26 mouse cellular contexts compared by ENCODE assay signal in the genomic region with DNA sequence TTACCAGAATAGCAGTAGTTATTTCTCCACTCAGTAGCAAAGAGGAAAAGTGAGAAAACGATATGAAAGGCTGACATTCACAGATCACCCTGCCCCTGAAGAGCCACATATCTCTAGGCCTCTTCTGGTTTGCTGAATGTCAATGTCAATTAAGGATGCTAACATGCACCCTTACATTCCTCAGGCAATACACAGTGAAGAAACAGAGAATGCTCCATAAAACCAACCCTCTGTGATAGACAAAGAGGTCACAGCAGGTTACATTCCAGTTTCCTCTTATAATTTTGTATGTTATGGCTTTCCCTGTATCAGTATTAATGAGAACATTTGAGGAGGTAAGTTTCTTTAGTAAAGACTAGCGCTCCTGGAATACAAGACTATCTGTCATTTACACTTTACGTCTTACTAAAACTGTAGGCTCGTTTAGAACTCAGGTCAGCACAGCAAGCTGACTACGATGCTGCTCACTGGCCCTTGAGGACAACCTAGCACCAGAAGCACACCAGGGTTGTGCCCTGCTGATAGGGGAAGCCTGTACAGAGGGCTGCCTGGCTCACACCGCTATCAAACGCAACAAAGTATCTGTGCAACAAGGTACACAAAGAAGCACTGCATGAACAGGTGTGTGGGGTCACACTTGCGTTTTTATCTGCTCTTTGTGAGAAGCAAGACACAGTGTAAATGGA. TPM values are rescaled to one million over a fixed set of nuclear protein-coding genes. Genes with fewer than 3 reads are reported as not detected.
A peak's percentile ranks its signal among the peaks of the same experiment; 100 is the strongest.
DNase-seq lines count a peak whose midpoint lies in the region; ATAC-seq lines count a peak whose summit lies in the region.
"Had no signal": no experiment of that assay in that cellular context is flagged by ENCODE, and none has a peak within 500 bp of the region (broad histone marks: within the 10 kb centered on the region; RNA-seq: fewer than 3 reads in every experiment).

No protein-coding gene starts in this region.

- no peak for ATAC-seq in forebrain, embryonic 11.5 days (replicated peaks; ENCODE audit: low FRiP score)
- no peak for ATAC-seq in forebrain, embryonic 15.5 days (replicated peaks)
- ATAC-seq: CD4-positive, CD25-positive, alpha-beta regulatory T cell, adult 4 months; forebrain, embryonic 13.5 days; forebrain, embryonic 16.5 days had no signal

- H3K9ac ChIP-seq in forebrain, embryonic 11.5 days (ENCODE audit: low read length), result no peak overlapping the region
- no peak overlapping the region for H3K9ac ChIP-seq in forebrain, embryonic 15.5 days (replicated peaks)
- H3K9ac ChIP-seq: embryonic facial prominence, embryonic 13.5 days; embryonic facial prominence, embryonic 15.5 days; forebrain, embryonic 13.5 days had no signal

- WGBS in forebrain, embryonic 11.5 days, result 82% methylated on average over 8 of the region's 8 CpGs
- WGBS in forebrain, embryonic 15.5 days, result 78% methylated on average over 8 of the region's 8 CpGs

- intact Hi-C loops in left cerebral cortex, postnatal 4 days (cut with DNase I), result no loop called here

- no peaks in the 10 kb centered on the region for H3K36me3 ChIP-seq in forebrain, embryonic 11.5 days (ENCODE audit: control insufficient read depth, insufficient read depth, low read length)
- H3K36me3 ChIP-seq in forebrain, embryonic 15.5 days, result no peaks in the 10 kb centered on the region

- H3K4me3 ChIP-seq in forebrain, embryonic 11.5 days (ENCODE audit: low read depth, low read length), result no peak overlapping the region
- H3K4me3 ChIP-seq in forebrain, embryonic 15.5 days, result no peak overlapping the region
- H3K4me3 ChIP-seq: embryonic facial prominence, embryonic 13.5 days; embryonic facial prominence, embryonic 15.5 days; erythroblast, embryonic 14.5 days; forebrain, embryonic 10.5 days; forebrain, embryonic 13.5 days had no signal

- no peaks in the 10 kb centered on the region for H3K9me3 ChIP-seq in forebrain, embryonic 11.5 days (ENCODE audit: control insufficient read depth, low read length)
- no peaks in the 10 kb centered on the region for H3K9me3 ChIP-seq in forebrain, embryonic 15.5 days
- H3K9me3 ChIP-seq: embryonic facial prominence, embryonic 13.5 days; embryonic facial prominence, embryonic 15.5 days; forebrain, embryonic 13.5 days; G1E had no signal

- no peaks in the 10 kb centered on the region for H3K4me1 ChIP-seq in forebrain, embryonic 11.5 days (replicated peaks; ENCODE audit: control insufficient read depth, insufficient read depth, low read length)
- no peaks in the 10 kb centered on the region for H3K4me1 ChIP-seq in forebrain, embryonic 15.5 days
- H3K4me1 ChIP-seq: forebrain, embryonic 13.5 days had no signal

- DNase-seq in forebrain, embryonic 11.5 days (ENCODE audit: low spot score), result peak; percentile 30
- DNase-seq in testis, postnatal 14 days (ENCODE audit: low spot score), result peak; percentile 68
- no peak for DNase-seq in testis, postnatal 10 days (ENCODE audit: low spot score)
- peak; percentile 57 for DNase-seq in retina, postnatal 1 day
- DNase-seq in left cerebral cortex, postnatal 4 days, result no peak
- DNase-seq: adrenal gland, adult 2 months; adrenal gland, postnatal 10 days; adrenal gland, postnatal 25 days; B cell, adult 2 months; cerebellum, adult 11 months; cerebellum, adult 18-20 months; cerebellum, adult 8-10 months; cerebellum, adult 9-11 months; cerebellum, postnatal 14 days; cerebellum, postnatal 36 days; embryo, embryonic 11 days had no signal

- H3K27me3 ChIP-seq in forebrain, embryonic 11.5 days (ENCODE audit: control insufficient read depth, insufficient read depth, low read length), result no peaks in the 10 kb centered on the region
- no peaks in the 10 kb centered on the region for H3K27me3 ChIP-seq in forebrain, embryonic 15.5 days
- H3K27me3 ChIP-seq: CH12.LX; embryonic facial prominence, embryonic 13.5 days; embryonic facial prominence, embryonic 15.5 days; forebrain, embryonic 13.5 days had no signal

- no peak overlapping the region for H3K27ac ChIP-seq in forebrain, embryonic 11.5 days (ENCODE audit: low read depth, low read length)
- no peak overlapping the region for H3K27ac ChIP-seq in forebrain, embryonic 15.5 days (replicated peaks)
- H3K27ac ChIP-seq: embryonic facial prominence, embryonic 13.5 days; embryonic facial prominence, embryonic 15.5 days; forebrain, embryonic 10.5 days; forebrain, embryonic 13.5 days had no signal

- H3K4me2 ChIP-seq in forebrain, embryonic 11.5 days (ENCODE audit: low read depth, low read length, severe bottlenecking), result no peak overlapping the region
- H3K4me2 ChIP-seq in forebrain, embryonic 15.5 days (replicated peaks), result no peak overlapping the region
- H3K4me2 ChIP-seq: embryonic facial prominence, embryonic 13.5 days; embryonic facial prominence, embryonic 15.5 days; forebrain, embryonic 13.5 days had no signal

RNA-seq across cellular contexts. Expression of a gene that starts 48.3 kb away (rescaled TPM):
- 73.3 and 87.6 TPM in 2 replicates for polyA plus RNA-seq in forebrain, embryonic 11.5 days (2014; fragmentation: Nextera tagmentation; extraction: Ambion mirVana)
- 107 and 113 TPM in 2 replicates for polyA plus RNA-seq in forebrain, embryonic 15.5 days (2015; fragmentation: Nextera tagmentation; extraction: Ambion mirVana)
- total RNA-seq in left cerebral cortex, postnatal 4 days (2021), result 10 to 100 TPM; 73.2 to 80.5 TPM

Comparison
In these comparisons a context has a peak if more than half of its experiments do, and no peak if none do; other contexts are left out.
1. DNase-seq: peak in forebrain, embryonic 11.5 days (single experiment), testis, postnatal 14 days (single experiment) and retina, postnatal 1 day (single experiment); none in testis, postnatal 10 days (single experiment) and left cerebral cortex, postnatal 4 days (single experiment).